19 mouse cellular contexts compared by ENCODE assay signal in genomic region chr6:120202406-120202805, GRCm38 (mm10).
A peak's percentile ranks its signal among the peaks of the same experiment; 100 is the strongest.
DNase-seq lines count a peak whose midpoint lies in the region; ATAC-seq and TF ChIP-seq lines count a peak whose summit lies in the region.
"Had no signal": no experiment of that assay in that cellular context is flagged by ENCODE, and none has a peak within 500 bp of the region (broad histone marks: within the 10 kb centered on the region; RNA-seq: fewer than 3 reads in every experiment).

No protein-coding gene starts in this region.

- TF ChIP-seq POLR2A in brain, embryonic 14.5 days (IDR thresholded peaks at IDR 0.05; ENCODE audit: borderline replicate concordance, extremely low read depth, insufficient read depth, insufficient read length, poor library complexity, severe bottlenecking): no peak

- peak overlapping the region; percentile 58; the same call in 1 of the 2 replicates for H3K27ac ChIP-seq in hindbrain, embryonic 11.5 days (ENCODE audit: low read depth, low read length)
- peak overlapping the region; percentile 26; the same call in 1 of the 2 replicates for H3K27ac ChIP-seq in midbrain, embryonic 12.5 days (replicated peaks)
- H3K27ac ChIP-seq: heart, embryonic 15.5 days; liver, embryonic 14.5 days; stomach, postnatal 0 days had no signal

- no peaks in the 10 kb centered on the region for H3K9me3 ChIP-seq in hindbrain, embryonic 11.5 days (ENCODE audit: control insufficient read depth, low read length)
- H3K9me3 ChIP-seq in midbrain, embryonic 12.5 days: no peaks in the 10 kb centered on the region
- H3K9me3 ChIP-seq: heart, embryonic 15.5 days had no signal

- H3K4me2 ChIP-seq in hindbrain, embryonic 11.5 days (replicated peaks; ENCODE audit: low read depth, low read length): no peak overlapping the region
- H3K4me2 ChIP-seq in midbrain, embryonic 12.5 days (replicated peaks): no peak overlapping the region
- H3K4me2 ChIP-seq: heart, embryonic 15.5 days had no signal

- TF ChIP-seq CTCF in brain, embryonic 14.5 days (IDR thresholded peaks at IDR 0.05; ENCODE audit: borderline replicate concordance, extremely low read depth, insufficient read depth, insufficient read length): 0 out of 2 replicates have a peak, but pooled peaks have one; percentile 9

- no peaks in the 10 kb centered on the region for H3K27me3 ChIP-seq in hindbrain, embryonic 11.5 days (ENCODE audit: control insufficient read depth, insufficient read depth, low read length)
- H3K27me3 ChIP-seq in midbrain, embryonic 12.5 days: no peaks in the 10 kb centered on the region
- H3K27me3 ChIP-seq: Patski had no signal

- WGBS in hindbrain, embryonic 11.5 days: 50% methylated on average over 8 of the region's 8 CpGs
- WGBS in midbrain, embryonic 12.5 days: 43% methylated on average over 8 of the region's 8 CpGs

- peak; percentile 84 for DNase-seq in heart, adult 11 months
- no peak for DNase-seq in heart, adult 8-10 months (ENCODE audit: low spot score)
- DNase-seq in brain, embryonic 14.5 days (ENCODE audit: low read depth): peak; percentile 66
- DNase-seq in hindbrain, embryonic 11.5 days (ENCODE audit: low spot score): no peak
- DNase-seq in heart, postnatal 4 days: no peak
- no peak for DNase-seq in right cerebral cortex, postnatal 25 days
- DNase-seq in urinary bladder, postnatal 36 days (ENCODE audit: low spot score in 2 of 2): no peak
- DNase-seq: cerebellum, postnatal 14 days; kidney, postnatal 14 days; layer of hippocampus, postnatal 36 days; lung, postnatal 10 days; thymus, postnatal 36 days had no signal

- ATAC-seq in hindbrain, embryonic 11.5 days (ENCODE audit: low FRiP score): peak; percentile 51
- ATAC-seq in midbrain, embryonic 12.5 days (ENCODE audit: low FRiP score, low read depth): peak; percentile 41; the same call in 1 of the 2 replicates
- ATAC-seq: inflammation-experienced regulatory T-cells, adult 6 months; Patski had no signal

- no peak overlapping the region for H3K9ac ChIP-seq in hindbrain, embryonic 11.5 days (ENCODE audit: low read depth, low read length)
- H3K9ac ChIP-seq in midbrain, embryonic 12.5 days (replicated peaks): no peak overlapping the region
- H3K9ac ChIP-seq: heart, embryonic 15.5 days; liver, embryonic 14.5 days had no signal

- H3K4me3 ChIP-seq in hindbrain, embryonic 11.5 days (ENCODE audit: low read depth, low read length): no peak overlapping the region
- H3K4me3 ChIP-seq in midbrain, embryonic 12.5 days: no peak overlapping the region
- H3K4me3 ChIP-seq: erythroblast, embryonic 14.5 days; heart, embryonic 15.5 days had no signal

- no peaks in the 10 kb centered on the region for H3K36me3 ChIP-seq in hindbrain, embryonic 11.5 days (ENCODE audit: control insufficient read depth, insufficient read depth, low read length)
- H3K36me3 ChIP-seq in midbrain, embryonic 12.5 days: no peaks in the 10 kb centered on the region
- H3K36me3 ChIP-seq: heart, embryonic 15.5 days had no signal

- H3K4me1 ChIP-seq in hindbrain, embryonic 11.5 days (replicated peaks; ENCODE audit: control insufficient read depth, insufficient read depth, low read length): peaks cover 2% of the 10 kb centered on the region; the same call in 1 of the 2 replicates
- peaks cover 27% of the 10 kb centered on the region for H3K4me1 ChIP-seq in midbrain, embryonic 12.5 days

Comparison
In these comparisons a context has a peak if more than half of its experiments do, and no peak if none do; other contexts are left out.
1. DNase-seq: peak in heart, adult 11 months (single experiment) and brain, embryonic 14.5 days (single experiment); none in heart, adult 8-10 months (single experiment), hindbrain, embryonic 11.5 days (single experiment), heart, postnatal 4 days (single experiment), right cerebral cortex, postnatal 25 days (single experiment) and urinary bladder, postnatal 36 days (0 of 2).